Mouse (Mus musculus) spleen, adult 2 months (tissue): ENCODE data around the gene Edem1. TPM values are rescaled to one million over a fixed set of nuclear protein-coding genes. Genes with fewer than 3 reads are reported as not detected.

Source experiments
- DNase-seq, 2 experiments: peaks; one replicate each; pipeline versions ENCODE4 v3.0.0 to v3.0.0-alpha.2; 2012 to 2021; ENCODE audit warnings: low spot score in 2 of 2, low read depth in 1 of 2
- H3K27ac ChIP-seq: fragments of 200-500 bp; 2 replicates; pipeline ENCODE4 v1.5.1; 2012; ENCODE audit warnings: low read length, inconsistent platforms; ENCODE audit not compliant: insufficient read depth
- H3K27me3 ChIP-seq: fragments of 200-500 bp; 2 replicates; pipeline ENCODE4 v1.6.1; 2012; ENCODE audit warnings: mild to moderate bottlenecking, moderate library complexity, low read length, inconsistent platforms; ENCODE audit not compliant: control insufficient read depth, insufficient read depth
- H3K36me3 ChIP-seq: fragments of 200-500 bp; 2 replicates; pipeline ENCODE4 v1.6.1; 2012; ENCODE audit warnings: mild to moderate bottlenecking, low read length, inconsistent platforms; ENCODE audit not compliant: control insufficient read depth, insufficient read depth
- H3K4me1 ChIP-seq: fragments of 200-500 bp; 2 replicates; pipeline ENCODE4 v1.6.1; 2011; ENCODE audit warnings: inconsistent platforms; ENCODE audit not compliant: control insufficient read depth, insufficient read depth, insufficient read length
- H3K4me3 ChIP-seq: fragments of 200-500 bp; 2 replicates; pipeline ENCODE4 v1.5.1; 2011; ENCODE audit warnings: mild to moderate bottlenecking, inconsistent platforms; ENCODE audit not compliant: insufficient read depth, insufficient read length; ENCODE audit errors: extremely low read depth
- CTCF ChIP-seq: fragments of 200-500 bp; IDR thresholded peaks from 2 replicates; pipeline ENCODE4 v1.5.1; 2011; ENCODE audit warnings: mild to moderate bottlenecking, inconsistent platforms; ENCODE audit not compliant: insufficient read depth, insufficient read length, insufficient replicate concordance; ENCODE audit errors: extremely low read depth
- POLR2A ChIP-seq: fragments of 200-500 bp; IDR thresholded peaks from 2 replicates; pipeline ENCODE4 v1.6.1; 2011; ENCODE audit warnings: low read depth, low read length, inconsistent platforms
- WGBS: fragments of 180-500 bp; shearing (Covaris S2); methylation state at CpG from one replicate; pipeline ENCODE4 v1.1.7; 2018; 5-methylcytosine and 5-hydroxymethylcytosine counted together
- polyA plus RNA-seq: library from polyadenylated mRNA; depleted of rRNA; stranded (reverse); fragments of >200 nt; gene quantifications from 2 replicates; pipeline ENCODE4 v1.2.3, GENCODE M21; 2012

The Edem1 gene
- polyA plus RNA-seq, 1 experiment: 24.7 TPM

DNA sequence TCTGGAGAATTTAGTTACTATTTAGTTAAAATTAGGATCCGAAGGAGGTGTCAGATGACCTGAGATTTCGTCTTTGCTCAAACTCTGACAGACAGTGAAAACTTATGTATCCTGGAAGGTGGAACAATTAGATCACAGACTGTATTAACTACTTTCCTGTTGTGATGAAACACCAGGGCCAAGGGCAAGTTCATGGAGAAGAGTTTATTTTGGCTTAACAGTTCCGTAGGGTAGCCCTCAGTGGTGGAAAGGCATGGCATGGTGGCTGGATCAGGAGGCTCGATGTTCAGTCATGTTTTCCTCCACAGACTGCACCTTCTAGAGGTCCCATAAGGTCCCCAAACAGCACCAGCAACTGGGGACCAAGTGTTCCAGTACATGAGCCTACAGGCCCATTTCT lies 8.6 kb downstream of the Edem1 start:
- no peak overlapping the region for H3K4me3 ChIP-seq
- no peaks in the 10 kb centered on the region for H3K27me3 ChIP-seq
- H3K27ac ChIP-seq: peak overlapping the region; percentile 11
- H3K36me3 ChIP-seq: peaks cover 8% of the 10 kb centered on the region
- H3K4me1 ChIP-seq: peaks cover 32% of the 10 kb centered on the region; the same call in 1 of the 2 replicates
- no peak for DNase-seq
- TF ChIP-seq CTCF (no peak), POLR2A (no peak)
- WGBS: 80% methylated on average over 4 of the region's 4 CpGs

DNA sequence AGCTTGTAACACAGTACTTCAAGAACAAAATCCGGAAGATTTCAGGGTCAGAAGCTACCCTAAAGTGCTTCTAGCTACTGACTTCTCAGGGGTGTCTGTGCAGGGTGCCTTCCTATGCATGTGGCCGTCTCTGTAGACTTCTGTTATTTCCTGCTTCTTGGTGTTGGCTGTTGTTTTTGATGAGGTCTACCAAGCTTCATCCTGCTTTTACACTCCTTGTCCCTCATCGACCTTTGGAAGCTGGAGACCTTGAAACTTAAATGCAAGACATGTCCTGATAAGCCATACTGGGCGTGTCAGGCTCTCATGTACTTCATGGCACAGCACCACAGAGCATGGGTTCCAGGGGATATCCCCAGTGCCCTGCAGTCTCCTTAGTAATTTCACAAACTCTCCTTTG lies 9.5 kb downstream of the Edem1 start:
- WGBS: 63% methylated on average over 4 of the region's 4 CpGs
- Histone ChIP-seq H3K36me3 (peaks cover 9% of the 10 kb centered on the region), H3K4me1 (peaks cover 28% of the 10 kb centered on the region; the same call in 1 of the 2 replicates), H3K27me3 (no peaks in the 10 kb centered on the region), H3K4me3 (no peak overlapping the region), H3K27ac (peak overlapping the region; percentile 19; the same call in 1 of the 2 replicates)
- no peak for DNase-seq
- TF ChIP-seq POLR2A (no peak), CTCF (no peak)

DNA sequence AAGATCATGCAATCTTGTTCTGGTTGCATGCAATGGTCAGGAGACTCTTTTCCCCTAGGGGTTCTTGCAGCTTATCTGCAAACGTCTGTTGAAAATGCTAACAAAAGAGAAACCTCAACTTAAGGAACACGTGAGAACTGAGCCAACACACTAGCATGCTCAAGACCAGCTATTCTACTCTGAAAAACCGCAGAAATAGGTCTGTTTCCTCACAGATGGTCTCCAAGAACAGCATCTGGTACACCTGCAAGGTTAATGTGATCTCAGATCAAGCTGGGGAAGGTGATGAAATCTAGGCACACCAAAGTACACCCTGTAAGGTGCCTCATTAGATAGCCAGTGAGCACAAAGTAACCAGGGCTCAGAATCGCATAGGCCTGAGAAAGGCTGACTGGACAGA lies 11.0 kb downstream of the Edem1 start:
- TF ChIP-seq POLR2A (no peak), CTCF (no peak)
- Histone ChIP-seq H3K4me1 (peaks cover 19% of the 10 kb centered on the region; the same call in 1 of the 2 replicates), H3K4me3 (no peak overlapping the region), H3K27ac (peak overlapping the region; percentile 19; the same call in 1 of the 2 replicates), H3K36me3 (peaks cover 17% of the 10 kb centered on the region), H3K27me3 (no peaks in the 10 kb centered on the region)
- 66% methylated on average over 4 of the region's 4 CpGs for WGBS
- no peak for DNase-seq

DNA sequence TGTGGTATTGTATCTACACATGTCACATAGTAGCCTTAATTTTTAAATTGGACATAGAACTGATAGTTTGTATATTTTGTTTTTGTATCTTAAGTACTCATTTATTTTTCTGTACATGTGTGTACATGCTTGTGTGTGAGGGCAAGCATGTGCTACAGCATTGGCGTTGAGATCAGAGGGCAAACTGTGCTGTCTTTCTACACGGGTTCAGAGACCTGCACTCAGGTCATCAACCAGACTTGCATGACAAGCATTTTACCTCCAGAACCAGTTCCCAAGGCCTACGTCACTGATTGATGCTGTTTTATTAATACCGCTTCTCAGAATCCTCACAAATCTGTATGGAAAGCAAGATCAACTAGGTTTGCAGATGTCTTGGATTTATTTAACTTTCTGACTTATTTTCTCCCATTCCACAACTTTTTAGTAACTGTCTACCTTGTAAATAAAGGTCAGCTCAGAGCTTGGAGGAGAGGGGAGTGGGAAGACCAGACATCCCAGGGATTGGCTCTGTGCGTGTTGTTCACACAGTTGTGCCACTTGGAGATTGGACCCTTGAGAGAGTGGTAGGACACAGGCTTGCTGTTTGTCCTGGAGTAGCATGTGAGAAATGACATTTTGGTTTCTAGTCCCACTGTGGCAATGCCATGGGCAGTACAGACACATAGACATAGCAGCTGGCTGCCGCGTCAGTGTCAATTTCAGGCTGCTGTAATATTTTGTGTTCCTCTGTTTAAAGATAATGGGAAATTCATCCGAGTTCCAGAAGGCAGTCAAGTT lies 12.6 kb downstream of the Edem1 start:
- WGBS: 93% methylated on average over 8 of the region's 8 CpGs
- TF ChIP-seq CTCF: no peak
- TF ChIP-seq POLR2A: no peak
- DNase-seq: no peak
- H3K4me1 ChIP-seq: peaks cover 7% of the 10 kb centered on the region; the same call in 1 of the 2 replicates
- H3K27ac ChIP-seq: no peak overlapping the region
- peaks cover 25% of the 10 kb centered on the region for H3K36me3 ChIP-seq
- no peak overlapping the region for H3K4me3 ChIP-seq
- no peaks in the 10 kb centered on the region for H3K27me3 ChIP-seq

DNA sequence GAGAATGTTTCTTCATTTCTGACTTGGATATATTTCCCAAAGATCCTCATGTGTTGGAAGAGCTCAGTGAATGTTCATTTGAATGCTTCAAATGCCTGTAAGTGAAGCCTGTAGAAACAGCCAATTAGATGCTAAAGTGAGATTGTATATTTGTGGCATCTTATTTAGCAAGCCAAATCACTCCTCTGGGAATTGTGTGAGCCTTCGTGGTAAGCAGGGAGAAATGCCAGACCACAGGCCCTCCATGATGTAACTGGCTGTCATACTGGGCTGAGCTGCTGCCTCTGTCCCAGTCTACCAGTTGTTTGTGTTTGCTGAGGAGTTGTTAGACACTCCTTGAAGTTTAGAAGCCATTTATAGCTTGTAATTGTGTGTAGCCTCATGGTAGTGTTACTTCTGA lies 15.2 kb downstream of the Edem1 start:
- Histone ChIP-seq H3K27ac (no peak overlapping the region), H3K36me3 (peaks cover 32% of the 10 kb centered on the region), H3K27me3 (no peaks in the 10 kb centered on the region), H3K4me1 (0 out of 2 replicates have a peak, but pooled peaks cover 2% of the 10 kb centered on the region), H3K4me3 (no peak overlapping the region)
- TF ChIP-seq POLR2A (no peak), CTCF (no peak)
- 36% methylated on average over 1 of the region's 1 CpGs for WGBS
- DNase-seq: no peak

DNA sequence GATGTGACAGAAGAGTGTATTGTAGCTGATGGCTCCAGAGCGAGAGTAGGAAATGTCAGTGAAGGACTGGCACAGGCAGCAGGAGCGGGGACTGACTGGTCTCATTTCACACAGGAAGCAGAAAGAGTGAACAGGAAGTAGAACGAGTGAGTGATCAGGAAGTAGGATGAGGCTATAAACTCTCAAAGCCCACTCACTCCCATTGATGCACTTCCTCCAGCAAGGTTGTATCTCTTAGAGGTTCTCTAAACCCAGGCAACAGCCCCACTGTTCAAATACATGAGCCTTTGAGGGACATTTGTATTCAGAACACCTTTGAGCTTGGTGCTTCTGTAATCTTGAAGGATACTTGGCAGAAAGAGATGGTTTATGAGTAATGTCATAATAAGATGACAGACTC lies 15.7 kb downstream of the Edem1 start:
- no peak for TF ChIP-seq POLR2A
- no peak for TF ChIP-seq CTCF
- Histone ChIP-seq H3K27ac (no peak overlapping the region), H3K36me3 (peaks cover 36% of the 10 kb centered on the region), H3K27me3 (no peaks in the 10 kb centered on the region), H3K4me3 (no peak overlapping the region), H3K4me1 (0 out of 2 replicates have a peak, but pooled peaks cover 2% of the 10 kb centered on the region)
- WGBS: 40% methylated on average over 3 of the region's 3 CpGs
- DNase-seq: no peak

DNA sequence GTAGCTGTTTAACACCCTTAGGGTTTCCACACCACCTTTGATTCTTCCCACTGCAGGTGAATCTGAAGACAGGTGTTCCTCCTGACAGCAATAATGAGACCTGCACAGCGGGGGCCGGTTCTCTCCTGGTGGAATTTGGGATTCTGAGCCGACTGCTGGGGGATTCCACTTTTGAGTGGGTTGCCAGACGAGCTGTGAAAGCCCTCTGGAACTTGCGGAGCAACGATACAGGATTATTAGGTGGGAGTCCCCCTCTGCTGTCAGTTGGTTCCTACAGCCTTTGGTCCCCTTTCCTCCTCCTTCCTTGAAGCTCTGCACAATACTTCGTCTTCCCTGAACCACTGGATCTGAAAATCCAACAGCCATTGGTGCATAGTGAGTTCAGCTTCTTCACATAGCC lies 16.3 kb downstream of the Edem1 start:
- Histone ChIP-seq H3K27ac (no peak overlapping the region), H3K36me3 (peaks cover 40% of the 10 kb centered on the region), H3K4me1 (0 out of 2 replicates have a peak, but pooled peaks cover 2% of the 10 kb centered on the region), H3K4me3 (no peak overlapping the region), H3K27me3 (no peaks in the 10 kb centered on the region)
- TF ChIP-seq CTCF (no peak), POLR2A (no peak)
- DNase-seq: no peak
- WGBS: 93% methylated on average over 7 of the region's 7 CpGs
